19 mouse cellular contexts compared by ENCODE assay signal in the genomic region with DNA sequence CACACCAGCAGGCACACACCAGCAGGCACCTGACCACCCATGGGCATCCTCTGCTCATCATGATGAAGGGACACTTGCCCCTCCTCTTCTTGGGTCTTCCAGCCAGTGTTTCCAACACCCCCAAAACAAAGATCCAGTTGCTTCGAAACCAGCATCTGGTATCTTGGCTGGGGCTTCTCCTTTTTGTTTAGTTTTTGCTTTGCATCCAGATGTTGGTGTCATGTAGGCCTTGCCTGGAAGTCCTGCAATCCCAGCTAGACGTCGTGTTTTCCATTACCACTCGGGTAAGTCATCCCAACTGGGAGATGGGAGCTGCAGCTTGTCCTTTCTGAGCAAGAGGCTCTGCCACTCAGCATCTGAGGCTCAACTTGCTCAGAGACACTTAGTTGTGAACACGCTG.
"Had no signal": no experiment of that assay in that cellular context is flagged by ENCODE, and none has a peak within 500 bp of the region (broad histone marks: within the 10 kb centered on the region; RNA-seq: fewer than 3 reads in every experiment).

No protein-coding gene starts in this region.

- H3K9ac ChIP-seq: kidney, embryonic 15.5 days; limb, embryonic 13.5 days; liver, embryonic 13.5 days; midbrain, embryonic 13.5 days; neural tube, embryonic 13.5 days had no signal

- H3K27ac ChIP-seq: kidney, embryonic 15.5 days; limb, embryonic 13.5 days; liver, embryonic 13.5 days; midbrain, embryonic 10.5 days; midbrain, embryonic 13.5 days; neural tube, embryonic 13.5 days had no signal

- H3K9me3 ChIP-seq: kidney, embryonic 15.5 days; limb, embryonic 13.5 days; liver, embryonic 13.5 days; midbrain, embryonic 10.5 days; midbrain, embryonic 13.5 days; neural tube, embryonic 13.5 days had no signal

- H3K27me3 ChIP-seq: kidney, embryonic 15.5 days; limb, embryonic 13.5 days; liver, embryonic 13.5 days; midbrain, embryonic 13.5 days; neural tube, embryonic 13.5 days had no signal

- H3K4me2 ChIP-seq: kidney, embryonic 15.5 days; limb, embryonic 13.5 days; liver, embryonic 13.5 days; midbrain, embryonic 13.5 days; neural tube, embryonic 13.5 days had no signal

- H3K4me1 ChIP-seq: kidney, embryonic 15.5 days; liver, embryonic 13.5 days; midbrain, embryonic 10.5 days; midbrain, embryonic 13.5 days; neural tube, embryonic 13.5 days had no signal

- H3K36me3 ChIP-seq: kidney, embryonic 15.5 days; limb, embryonic 13.5 days; liver, embryonic 13.5 days; midbrain, embryonic 10.5 days; midbrain, embryonic 13.5 days; neural tube, embryonic 13.5 days had no signal

- DNase-seq: kidney, adult 11 months; kidney, adult 8-10 months; kidney, postnatal 10 days; kidney, postnatal 36 days; left cerebral cortex, postnatal 4 days; liver, embryonic 13.5 days; lung, adult 2 months; lung, postnatal 36 days; retina, postnatal 1 day; right cerebral cortex, postnatal 25 days; thymus, postnatal 25 days had no signal

- ATAC-seq: lung, postnatal 0 days; midbrain, embryonic 13.5 days; midbrain, embryonic 16.5 days had no signal

- H3K4me3 ChIP-seq: kidney, embryonic 15.5 days; limb, embryonic 13.5 days; liver, embryonic 13.5 days; midbrain, embryonic 10.5 days; midbrain, embryonic 13.5 days; myocyte; neural tube, embryonic 13.5 days had no signal
